Mouse (Mus musculus) forelimb bud, embryonic 11.5 days (tissue): ENCODE results near the gene Lmbrd2.
"Not testable (repeated sequence)": the region's sequence is repeated elsewhere in the genome, so short reads cannot be mapped to it uniquely, and the experiment has no call there.

Source experiments
- DNase-seq: peaks from one replicate; pipeline ENCODE4 v3.0.0-alpha.2; 2012; ENCODE audit warnings: low read depth, low spot score

Gene Lmbrd2

GRCm38 (mm10) chr15:9132693-9133443 is 7.5 kb upstream of the Lmbrd2 start:
- DNase-seq: no peak

GRCm38 (mm10) chr15:9134891-9135507 is 5.4 kb upstream of the Lmbrd2 start:
- peak; percentile 66 for DNase-seq

DNA sequence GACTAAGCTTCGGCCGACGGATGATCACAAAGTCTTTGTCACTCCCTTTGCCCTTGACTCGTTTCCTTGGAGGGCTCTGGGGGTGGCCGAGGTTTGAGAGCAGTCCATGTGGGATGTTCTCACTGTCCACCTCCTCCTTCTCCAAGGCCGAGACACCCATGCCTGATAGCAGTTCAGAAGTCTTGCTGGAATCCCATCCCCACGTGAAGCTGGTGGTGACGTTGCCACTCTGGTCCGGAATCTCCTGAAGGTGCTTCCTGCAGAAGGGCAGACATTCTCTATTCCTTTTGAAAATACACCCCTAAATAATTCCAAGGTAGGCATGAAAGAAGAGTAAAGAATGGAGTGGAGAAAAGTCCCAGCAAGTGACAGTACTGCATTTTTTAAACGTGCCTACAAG is 903 bp upstream of the Lmbrd2 start:
- DNase-seq: no peak

DNA sequence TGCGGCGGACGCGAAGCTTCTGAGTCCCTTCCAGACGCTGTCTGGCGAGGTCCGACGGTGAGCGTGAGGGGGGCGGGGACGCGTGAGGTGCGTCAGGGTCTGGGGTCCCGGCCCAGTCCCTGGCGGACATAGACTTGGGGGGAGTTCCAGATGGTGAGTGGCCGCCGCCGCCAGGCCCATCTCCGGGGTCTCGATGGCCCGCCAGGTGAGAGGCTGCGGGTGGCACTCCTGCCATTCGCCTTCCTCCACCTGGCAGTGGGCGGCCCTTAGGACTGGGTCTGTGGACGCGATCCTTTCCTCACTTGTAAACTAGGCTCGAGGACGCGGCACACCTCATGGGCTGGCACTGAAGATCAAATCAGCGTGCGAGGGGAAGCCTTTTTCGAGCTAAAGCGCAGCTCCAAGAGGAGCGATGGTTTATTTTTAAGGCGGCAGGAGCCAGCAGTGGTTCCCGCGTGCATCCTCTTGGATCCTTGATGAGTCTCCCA is 378 bp downstream of the Lmbrd2 start:
- peak; percentile 46 for DNase-seq

- DNase-seq: no peak
These were observed 15.0 kb downstream of the Lmbrd2 start, which contains the start of gene Skp2 for GRCm38 (mm10) chr15:9155325-9155724. Gene Skp2, minus strand, starts transcription at chr15:9155425.

- no peak for DNase-seq
These were observed 22.3 kb downstream of the Lmbrd2 start for GRCm38 (mm10) chr15:9162557-9163070.

DNA sequence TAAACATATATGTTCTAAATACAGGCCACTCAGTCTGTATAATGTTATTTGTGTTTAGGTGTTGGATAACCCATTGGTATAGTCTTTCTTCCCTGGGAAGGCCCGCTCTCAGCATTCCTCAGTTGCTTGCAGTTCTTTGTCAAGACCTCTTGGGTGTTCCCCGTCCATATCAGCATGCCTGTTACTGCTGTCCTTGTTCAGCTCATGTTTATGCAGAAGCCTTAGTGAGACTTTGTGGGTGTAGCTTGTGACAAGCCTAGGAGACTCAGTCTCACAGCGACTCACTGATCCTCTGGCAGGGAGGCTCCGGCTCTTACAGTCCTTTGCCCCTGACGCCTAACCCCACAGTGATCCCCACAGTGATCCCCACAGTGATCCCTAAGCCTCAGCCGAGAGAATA is 23.8 kb downstream of the Lmbrd2 start:
- DNase-seq: no peak

DNA sequence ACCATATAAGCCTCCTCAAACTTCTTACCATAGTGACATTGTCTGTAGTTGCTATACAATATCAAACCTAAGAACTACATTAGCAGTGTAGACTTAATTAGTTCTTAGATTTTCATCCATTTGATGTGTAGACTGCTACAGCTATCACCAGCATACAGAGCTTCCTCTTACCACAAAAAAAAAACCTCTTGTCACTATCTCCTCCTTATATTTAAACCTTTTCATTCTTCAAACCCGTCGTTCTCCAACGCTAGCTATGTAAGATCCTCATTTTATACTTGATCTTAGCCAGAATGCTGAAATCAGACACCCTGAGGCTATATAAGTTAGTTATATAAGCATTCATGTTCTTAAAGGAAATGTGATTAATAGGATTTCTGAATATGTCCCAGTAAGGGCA is 36.7 kb downstream of the Lmbrd2 start:
- no peak for DNase-seq

DNA sequence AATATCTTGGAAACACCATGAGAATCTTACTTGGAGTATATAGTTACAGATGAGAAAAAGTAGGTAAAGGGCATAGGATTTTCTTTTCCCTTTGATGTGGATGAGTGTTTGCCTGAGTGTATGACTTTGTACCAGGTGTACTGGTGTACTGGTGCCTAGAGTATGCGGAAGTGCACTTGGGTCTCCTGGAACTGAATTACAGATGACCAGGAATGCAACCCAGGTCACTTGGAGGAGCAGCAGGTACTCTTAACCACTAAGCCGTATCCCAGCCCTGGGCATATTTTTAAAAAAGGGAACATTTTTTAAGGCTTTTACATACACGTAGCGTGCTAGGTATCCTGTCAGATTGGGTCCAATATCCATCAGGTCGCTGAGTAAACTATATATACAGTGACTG is 43.6 kb downstream of the Lmbrd2 start:
- no peak for DNase-seq

- DNase-seq: no peak
These were observed 49.4 kb downstream of the Lmbrd2 start for GRCm38 (mm10) chr15:9189796-9190195.

GRCm38 (mm10) chr15:9192685-9193084 is 52.3 kb downstream of the Lmbrd2 start:
- DNase-seq: not testable (repeated sequence)

GRCm38 (mm10) chr15:9198421-9198820 is 58.1 kb downstream of the Lmbrd2 start:
- no peak for DNase-seq

DNA sequence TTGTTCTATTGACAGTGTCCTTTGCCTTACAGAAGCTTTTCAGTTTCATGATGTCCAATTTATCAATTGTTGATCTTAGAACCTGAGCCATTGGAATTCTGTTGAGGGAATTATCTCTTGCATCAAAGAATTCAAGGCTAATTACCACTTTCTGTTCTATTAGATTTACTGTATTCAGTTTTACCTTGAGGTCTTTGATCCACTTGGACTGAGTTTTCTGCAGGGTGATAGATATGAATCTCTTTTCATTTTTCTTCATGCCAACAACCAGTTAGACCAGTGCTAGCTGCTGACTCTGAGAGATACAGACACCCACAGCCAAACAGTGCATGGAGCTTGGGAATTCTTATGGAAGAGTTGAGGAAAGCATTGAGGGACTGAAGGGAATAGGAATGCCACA is 71.5 kb downstream of the Lmbrd2 start:
- DNase-seq: no peak

DNA sequence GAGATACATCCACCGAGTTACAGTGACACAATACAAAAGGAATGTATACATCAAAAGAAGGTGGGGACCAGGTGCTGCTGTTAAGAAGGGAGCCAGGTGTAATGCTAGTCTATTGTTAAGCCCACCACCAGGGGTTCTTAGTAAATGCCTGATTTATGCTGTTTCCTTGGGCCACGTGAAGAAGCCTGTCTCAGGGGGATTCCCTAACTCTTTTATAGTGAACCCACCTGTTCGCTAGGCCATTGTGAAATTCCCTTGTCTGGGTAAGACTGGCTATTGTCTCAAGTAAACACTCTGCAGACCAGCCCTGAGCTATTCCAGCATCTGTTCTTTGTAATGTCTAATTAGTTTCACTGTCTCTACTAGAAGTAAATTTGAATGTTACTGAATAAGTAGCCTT is 72.7 kb downstream of the Lmbrd2 start:
- not testable (repeated sequence) for DNase-seq

GRCm38 (mm10) chr15:9213431-9213830 is 73.1 kb downstream of the Lmbrd2 start:
- DNase-seq: not testable (repeated sequence)

- DNase-seq: no peak
These were observed 76.1 kb downstream of the Lmbrd2 start for GRCm38 (mm10) chr15:9216446-9216845.

DNA sequence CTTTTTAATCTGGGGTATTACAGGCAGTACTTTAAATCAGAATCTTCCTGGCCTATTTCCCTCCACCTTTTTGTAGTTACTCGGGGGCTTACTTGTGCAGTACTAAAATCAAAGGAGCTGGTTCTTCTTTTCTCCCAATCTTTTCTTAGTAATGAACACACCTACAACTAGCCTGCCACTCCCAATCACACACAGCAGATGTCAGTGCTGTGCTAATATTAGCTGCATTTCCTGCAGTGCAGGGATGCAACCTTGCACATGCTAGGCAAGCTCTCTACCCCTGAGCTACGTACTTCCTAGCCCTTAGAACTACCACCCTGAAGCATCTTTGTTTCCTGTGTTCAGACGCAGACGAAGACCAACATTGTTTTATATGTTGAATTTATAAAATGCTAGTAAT is 90.6 kb downstream of the Lmbrd2 start:
- not testable (repeated sequence) for DNase-seq

- DNase-seq: no peak
These were observed 106.0 kb downstream of the Lmbrd2 start for GRCm38 (mm10) chr15:9246345-9246744.
